In genomic region chr17:90007438-90008109, GRCm38 (mm10) we compare ENCODE assay signal across 9 mouse cellular contexts.
A peak's percentile ranks its signal among the peaks of the same experiment; 100 is the strongest.
DNase-seq lines count a peak whose midpoint lies in the region; ATAC-seq and TF ChIP-seq lines count a peak whose summit lies in the region.
"Had no signal": no experiment of that assay in that cellular context is flagged by ENCODE, and none has a peak within 500 bp of the region (broad histone marks: within the 10 kb centered on the region; RNA-seq: fewer than 3 reads in every experiment).

No protein-coding gene starts in this region.

- no peaks in the 10 kb centered on the region for H3K27me3 ChIP-seq in midbrain, embryonic 13.5 days
- H3K27me3 ChIP-seq in intestine, postnatal 0 days (replicated peaks; ENCODE audit: control insufficient read depth, insufficient read depth, low read length), result no peaks in the 10 kb centered on the region

- no peaks in the 10 kb centered on the region for H3K9me3 ChIP-seq in midbrain, embryonic 13.5 days
- no peaks in the 10 kb centered on the region for H3K9me3 ChIP-seq in intestine, postnatal 0 days (ENCODE audit: control insufficient read depth)

- no peak overlapping the region for H3K4me3 ChIP-seq in midbrain, embryonic 13.5 days (replicated peaks)
- no peak overlapping the region for H3K4me3 ChIP-seq in intestine, postnatal 0 days (ENCODE audit: low read depth, low read length)
- H3K4me3 ChIP-seq: erythroblast, embryonic 14.5 days had no signal

- no peak for TF ChIP-seq CTCF in intestine, postnatal 0 days (IDR thresholded peaks at IDR 0.05; ENCODE audit: low read depth)

- no peak overlapping the region for H3K4me2 ChIP-seq in midbrain, embryonic 13.5 days (replicated peaks)
- no peak overlapping the region for H3K4me2 ChIP-seq in intestine, postnatal 0 days (replicated peaks; ENCODE audit: low read depth)

- peak; percentile 26 for DNase-seq in layer of hippocampus, adult 11-12 months (ENCODE audit: low spot score)
- DNase-seq in layer of hippocampus, adult 9-10 months (ENCODE audit: low spot score), result no peak
- DNase-seq in frontal cortex, postnatal 36 days (ENCODE audit: low spot score in 2 of 2), result peak; percentile 11 to 29
- DNase-seq in lung, postnatal 36 days, result no peak
- DNase-seq in B cell, adult 2 months, result no peak

- ATAC-seq in cerebellum, adult (ENCODE audit: insufficient number of reproducible peaks, low FRiP score, low TSS enrichment), result peak; percentile 76
- peak; percentile 74 for ATAC-seq in midbrain, embryonic 13.5 days
- no peak for ATAC-seq in intestine, postnatal 0 days

- H3K4me1 ChIP-seq in midbrain, embryonic 13.5 days (replicated peaks), result no peaks in the 10 kb centered on the region
- no peaks in the 10 kb centered on the region for H3K4me1 ChIP-seq in intestine, postnatal 0 days (replicated peaks; ENCODE audit: control insufficient read depth, insufficient read depth, low read length)

- H3K27ac ChIP-seq in midbrain, embryonic 13.5 days, result no peak overlapping the region
- H3K27ac ChIP-seq in intestine, postnatal 0 days (ENCODE audit: low read depth, low read length), result no peak overlapping the region

- H3K36me3 ChIP-seq in midbrain, embryonic 13.5 days, result no peaks in the 10 kb centered on the region
- no peaks in the 10 kb centered on the region for H3K36me3 ChIP-seq in intestine, postnatal 0 days (ENCODE audit: control insufficient read depth, insufficient read depth)

- no peak overlapping the region for H3K9ac ChIP-seq in midbrain, embryonic 13.5 days (replicated peaks)
- no peak overlapping the region for H3K9ac ChIP-seq in intestine, postnatal 0 days (ENCODE audit: low read depth, low read length)

- 59% methylated on average over 5 of the region's 5 CpGs for WGBS in midbrain, embryonic 13.5 days
- 58% methylated on average over 5 of the region's 5 CpGs for WGBS in intestine, postnatal 0 days

Comparison
In these comparisons a context has a peak if more than half of its experiments do, and no peak if none do; other contexts are left out.
1. DNase-seq: peak in layer of hippocampus, adult 11-12 months (single experiment) and frontal cortex, postnatal 36 days (2 of 2); none in layer of hippocampus, adult 9-10 months (single experiment), lung, postnatal 36 days (single experiment) and B cell, adult 2 months (0 of 2).